Mouse (Mus musculus): Measurements from ENCODE around the gene Ffar4. TPM values are rescaled to one million over a fixed set of nuclear protein-coding genes. Genes with fewer than 3 reads are reported as not detected.

Gene Ffar4
- polyA plus RNA-seq, 1 experiment: not detected

- TF ChIP-seq CTCF (IDR thresholded peaks at IDR 0.05; ENCODE audit: insufficient read depth, low read depth, low read length) (no peak), POLR2A (IDR thresholded peaks at IDR 0.05; ENCODE audit: insufficient read depth, low read depth, low read length) (no peak)
- 24% methylated on average over 11 of the region's 11 CpGs for WGBS
- H3K4me1 ChIP-seq (ENCODE audit: control insufficient read depth, insufficient read depth, low read length): peaks cover 4% of the 10 kb centered on the region; the same call in 1 of the 2 replicates
- no peak overlapping the region for H3K27ac ChIP-seq (ENCODE audit: insufficient read depth, low read depth, low read length)
- H3K4me3 ChIP-seq (ENCODE audit: insufficient read depth, low read depth, low read length): no peak overlapping the region
Measured at GRCm38 (mm10) chr19:38086948-38087551, 9.8 kb upstream of the Ffar4 start.

DNA sequence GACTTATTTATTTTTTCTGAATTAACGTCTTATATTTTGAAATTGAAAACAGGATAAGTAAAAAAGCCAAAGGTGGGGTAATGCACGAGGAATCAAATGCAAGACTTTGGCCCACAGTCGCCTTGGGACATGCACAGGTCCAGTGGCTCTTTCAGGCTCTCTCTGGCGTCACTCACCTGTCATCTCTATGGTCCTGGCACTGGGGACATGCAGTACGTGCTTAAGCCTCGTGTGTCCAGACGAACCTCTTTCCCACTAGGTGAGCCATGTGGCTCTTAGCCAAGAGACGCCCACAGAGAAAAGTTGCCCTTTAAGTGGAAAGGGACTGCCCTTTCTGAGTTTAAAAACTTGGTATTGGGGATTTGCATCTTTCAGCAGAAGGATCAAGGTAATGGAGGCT, 7.5 kb upstream of the Ffar4 start:
- 80% methylated on average over 8 of the region's 8 CpGs for WGBS

DNA sequence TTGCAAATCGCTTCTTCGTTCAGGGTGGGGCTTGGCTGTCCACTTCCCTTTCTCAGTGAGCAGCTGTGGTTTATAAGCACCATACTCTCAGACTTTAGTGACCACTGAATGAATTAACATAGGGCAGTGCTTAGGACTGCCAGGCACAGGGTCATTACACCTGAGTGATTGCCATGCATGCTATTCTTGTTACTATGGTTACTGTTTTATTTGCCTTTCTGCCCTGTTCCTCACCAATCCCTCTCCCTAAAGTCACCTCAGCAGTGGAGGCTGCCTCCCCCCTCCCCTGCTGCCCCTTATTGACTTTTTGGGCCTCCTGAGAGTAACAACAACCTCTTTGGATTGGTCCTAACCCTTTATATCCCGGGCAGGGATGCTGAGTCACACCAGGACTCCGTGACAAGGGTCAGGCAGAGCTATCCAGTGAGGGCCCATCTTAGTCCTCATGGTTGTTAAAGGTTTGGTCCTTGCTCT, 5.3 kb upstream of the Ffar4 start:
- Histone ChIP-seq H3K4me1 (ENCODE audit: control insufficient read depth, insufficient read depth, low read length) (peaks cover 4% of the 10 kb centered on the region; the same call in 1 of the 2 replicates), H3K4me3 (ENCODE audit: insufficient read depth, low read depth, low read length) (no peak overlapping the region), H3K27ac (ENCODE audit: insufficient read depth, low read depth, low read length) (no peak overlapping the region)
- 80% methylated on average over 4 of the region's 4 CpGs for WGBS
- no peak for TF ChIP-seq POLR2A (IDR thresholded peaks at IDR 0.05; ENCODE audit: insufficient read depth, low read depth, low read length)
- no peak for TF ChIP-seq CTCF (IDR thresholded peaks at IDR 0.05; ENCODE audit: insufficient read depth, low read depth, low read length)

More for the DNA sequence above, 7.5 kb upstream of the Ffar4 start:
- Histone ChIP-seq H3K27ac (ENCODE audit: insufficient read depth, low read depth, low read length) (no peak overlapping the region), H3K4me1 (ENCODE audit: control insufficient read depth, insufficient read depth, low read length) (peaks cover 4% of the 10 kb centered on the region; the same call in 1 of the 2 replicates), H3K4me3 (ENCODE audit: insufficient read depth, low read depth, low read length) (no peak overlapping the region)
- no peak for TF ChIP-seq POLR2A (IDR thresholded peaks at IDR 0.05; ENCODE audit: insufficient read depth, low read depth, low read length)
- TF ChIP-seq CTCF (IDR thresholded peaks at IDR 0.05; ENCODE audit: insufficient read depth, low read depth, low read length): no peak

DNA sequence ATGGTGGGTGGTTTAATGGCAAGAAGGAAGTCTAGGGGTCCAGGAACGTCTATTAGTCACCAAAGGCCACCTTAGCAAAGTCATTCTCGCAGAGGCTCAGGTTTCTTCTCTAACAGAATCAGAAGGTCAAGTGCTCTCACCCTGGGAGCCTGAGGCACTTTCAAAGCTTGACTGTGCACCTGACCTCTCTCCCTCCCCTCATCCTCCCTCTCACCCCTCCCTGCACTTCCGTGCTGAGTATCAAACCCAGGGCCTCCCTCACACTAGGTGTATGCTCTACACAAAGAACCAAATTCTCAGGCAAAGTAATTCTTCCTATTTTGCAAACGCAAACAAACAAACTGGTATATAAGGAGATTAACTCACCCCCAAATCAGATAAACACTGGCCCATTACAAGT, 640 bp upstream of the Ffar4 start:
- WGBS: 30% methylated on average over 4 of the region's 4 CpGs

DNA sequence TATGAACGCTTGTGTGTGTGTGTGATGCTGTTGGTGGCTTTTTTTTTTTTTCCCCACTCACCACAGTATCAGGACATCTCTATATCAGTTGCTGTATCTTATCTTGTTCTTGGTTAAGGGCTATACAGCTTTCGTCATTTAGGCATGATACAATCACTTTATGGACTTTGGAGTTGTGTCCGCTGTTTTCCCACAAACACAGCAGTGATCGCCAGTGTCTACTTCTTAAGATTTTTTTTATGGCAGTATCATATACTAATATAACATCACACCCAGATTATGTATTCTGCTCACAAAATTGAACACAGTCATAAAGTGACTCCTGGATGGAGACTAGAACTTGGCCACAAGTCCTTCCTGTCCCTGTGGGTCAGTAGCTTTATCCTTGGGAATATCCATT, 11.0 kb downstream of the Ffar4 start:
- Histone ChIP-seq H3K4me1 (ENCODE audit: control insufficient read depth, insufficient read depth, low read length) (no peaks in the 10 kb centered on the region), H3K4me3 (ENCODE audit: insufficient read depth, low read depth, low read length) (no peak overlapping the region), H3K27ac (ENCODE audit: insufficient read depth, low read depth, low read length) (no peak overlapping the region)
- no peak for TF ChIP-seq CTCF (IDR thresholded peaks at IDR 0.05; ENCODE audit: insufficient read depth, low read depth, low read length)
- TF ChIP-seq POLR2A (IDR thresholded peaks at IDR 0.05; ENCODE audit: insufficient read depth, low read depth, low read length): no peak
- WGBS: 96% methylated on average over 4 of the region's 4 CpGs

More for the DNA sequence above, 640 bp upstream of the Ffar4 start:
- peaks cover 10% of the 10 kb centered on the region; the same call in 1 of the 2 replicates for H3K4me1 ChIP-seq (ENCODE audit: control insufficient read depth, insufficient read depth, low read length)
- no peak overlapping the region for H3K27ac ChIP-seq (ENCODE audit: insufficient read depth, low read depth, low read length)
- TF ChIP-seq CTCF (IDR thresholded peaks at IDR 0.05; ENCODE audit: insufficient read depth, low read depth, low read length) (no peak), POLR2A (IDR thresholded peaks at IDR 0.05; ENCODE audit: insufficient read depth, low read depth, low read length) (no peak)
- no peak overlapping the region for H3K4me3 ChIP-seq (ENCODE audit: insufficient read depth, low read depth, low read length)

- Histone ChIP-seq H3K27ac (ENCODE audit: insufficient read depth, low read depth, low read length) (no peak overlapping the region), H3K4me1 (ENCODE audit: control insufficient read depth, insufficient read depth, low read length) (no peaks in the 10 kb centered on the region), H3K4me3 (ENCODE audit: insufficient read depth, low read depth, low read length) (no peak overlapping the region)
- TF ChIP-seq POLR2A (IDR thresholded peaks at IDR 0.05; ENCODE audit: insufficient read depth, low read depth, low read length) (no peak), CTCF (IDR thresholded peaks at IDR 0.05; ENCODE audit: insufficient read depth, low read depth, low read length) (no peak)
- 92% methylated on average over 15 of the region's 15 CpGs for WGBS
Measured at GRCm38 (mm10) chr19:38109506-38110242, 12.8 kb downstream of the Ffar4 start.

DNA sequence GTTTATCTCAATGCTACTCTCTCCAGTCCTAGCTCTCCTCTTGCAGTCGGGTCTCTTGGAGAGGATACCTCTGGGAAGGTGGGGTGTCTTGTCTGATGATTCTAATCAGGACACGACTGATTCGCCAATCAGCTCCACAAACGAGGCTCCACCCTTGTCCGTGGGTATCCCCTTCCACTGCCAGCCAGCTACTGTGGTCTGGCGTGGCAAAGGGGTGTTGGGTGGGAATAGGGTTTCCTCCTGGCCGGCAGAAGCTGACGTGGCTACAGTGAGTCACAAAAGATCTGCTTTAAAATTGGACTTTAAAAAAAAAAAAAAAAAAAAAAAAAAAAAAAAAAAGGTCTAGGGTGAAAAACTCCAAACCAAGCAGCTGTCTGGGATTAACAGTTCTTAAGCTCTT, 14.2 kb downstream of the Ffar4 start:
- 77% methylated on average over 8 of the region's 8 CpGs for WGBS
- no peaks in the 10 kb centered on the region for H3K4me1 ChIP-seq (ENCODE audit: control insufficient read depth, insufficient read depth, low read length)
- TF ChIP-seq CTCF (IDR thresholded peaks at IDR 0.05; ENCODE audit: insufficient read depth, low read depth, low read length): no peak
- TF ChIP-seq POLR2A (IDR thresholded peaks at IDR 0.05; ENCODE audit: insufficient read depth, low read depth, low read length): no peak
- no peak overlapping the region for H3K4me3 ChIP-seq (ENCODE audit: insufficient read depth, low read depth, low read length)
- no peak overlapping the region for H3K27ac ChIP-seq (ENCODE audit: insufficient read depth, low read depth, low read length)

DNA sequence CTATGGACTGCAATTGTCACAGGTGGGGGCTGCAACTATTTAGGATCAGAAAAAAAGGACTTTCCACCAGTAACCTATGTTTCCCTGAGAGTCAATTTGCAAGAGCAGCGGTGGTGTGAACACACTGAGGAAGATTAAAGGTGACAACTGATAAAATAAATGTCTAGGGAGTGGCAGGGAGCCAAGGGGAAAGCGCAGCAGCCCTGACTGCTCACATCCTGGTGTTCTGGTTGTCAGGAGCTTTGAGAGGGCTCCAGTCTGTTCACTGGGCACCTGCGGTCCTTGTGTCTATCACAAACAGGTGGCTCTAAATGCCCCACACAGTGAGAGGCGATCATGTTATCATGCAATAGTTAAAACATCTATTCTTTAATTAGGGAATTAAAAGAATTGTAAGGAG, 15.7 kb downstream of the Ffar4 start:
- TF ChIP-seq CTCF (IDR thresholded peaks at IDR 0.05; ENCODE audit: insufficient read depth, low read depth, low read length) (no peak), POLR2A (IDR thresholded peaks at IDR 0.05; ENCODE audit: insufficient read depth, low read depth, low read length) (no peak)
- WGBS: 59% methylated on average over 4 of the region's 4 CpGs
- Histone ChIP-seq H3K27ac (ENCODE audit: insufficient read depth, low read depth, low read length) (no peak overlapping the region), H3K4me1 (ENCODE audit: control insufficient read depth, insufficient read depth, low read length) (no peaks in the 10 kb centered on the region), H3K4me3 (ENCODE audit: insufficient read depth, low read depth, low read length) (no peak overlapping the region)

DNA sequence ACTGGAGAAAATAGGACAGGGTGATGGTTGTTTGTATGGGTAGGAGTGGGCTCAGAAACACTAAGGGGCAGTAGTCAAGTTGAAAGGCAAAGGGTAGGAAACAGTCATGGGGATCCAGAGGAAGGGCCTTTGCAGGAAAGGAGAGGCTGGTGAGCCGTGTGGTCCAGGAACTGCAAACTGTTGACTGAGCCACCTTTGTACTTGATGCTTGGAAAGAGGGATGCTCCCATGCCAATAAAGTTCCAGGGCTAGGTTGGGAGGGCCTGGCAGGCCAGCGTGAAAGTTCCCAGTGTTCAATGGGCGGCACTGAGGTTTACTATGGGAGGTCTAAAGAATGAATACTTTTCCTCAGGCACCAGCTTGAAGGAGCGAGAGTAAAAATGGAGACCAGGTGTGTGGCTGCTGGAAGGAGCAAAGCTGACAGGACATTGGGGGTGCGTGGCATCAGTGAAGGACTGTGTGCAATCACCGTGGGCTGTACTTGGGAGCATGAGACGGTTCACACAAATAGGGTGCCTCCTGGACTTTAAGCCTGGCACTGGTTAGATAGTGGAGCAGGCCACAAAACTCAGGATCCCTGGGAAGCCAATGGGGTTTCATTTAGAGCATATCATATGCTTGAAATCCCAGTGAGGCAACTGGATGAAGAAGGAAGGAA, 18.1 kb downstream of the Ffar4 start:
- Histone ChIP-seq H3K4me1 (ENCODE audit: control insufficient read depth, insufficient read depth, low read length) (no peaks in the 10 kb centered on the region), H3K27ac (ENCODE audit: insufficient read depth, low read depth, low read length) (no peak overlapping the region), H3K4me3 (ENCODE audit: insufficient read depth, low read depth, low read length) (no peak overlapping the region)
- WGBS: 93% methylated on average over 7 of the region's 7 CpGs
- no peak for TF ChIP-seq CTCF (IDR thresholded peaks at IDR 0.05; ENCODE audit: insufficient read depth, low read depth, low read length)
- TF ChIP-seq POLR2A (IDR thresholded peaks at IDR 0.05; ENCODE audit: insufficient read depth, low read depth, low read length): no peak

All from olfactory bulb, adult 2 months (tissue).